Comparison of ENCODE assay signal across 16 mouse cellular contexts in the genomic region with DNA sequence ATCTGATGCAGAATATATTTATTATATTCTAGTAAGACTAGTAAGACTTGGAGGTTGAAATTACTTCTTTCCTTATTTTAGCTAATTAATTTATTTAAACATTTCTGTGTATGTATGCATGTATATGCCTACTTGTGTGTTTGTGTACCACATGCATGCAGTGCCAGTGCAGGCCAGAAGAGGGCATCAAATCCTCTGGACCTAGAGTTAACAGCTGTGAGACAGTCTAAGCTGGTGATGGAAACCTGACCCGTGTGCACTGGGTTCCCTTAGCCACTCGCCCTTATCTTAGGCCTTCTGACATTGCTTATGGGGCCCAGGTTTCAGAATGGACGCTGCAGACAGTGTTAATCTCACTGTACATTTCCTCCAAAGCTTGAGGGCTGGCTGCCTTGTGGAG.
DNase-seq lines count a peak whose midpoint lies in the region; ATAC-seq and TF ChIP-seq lines count a peak whose summit lies in the region.
"Had no signal": no experiment of that assay in that cellular context is flagged by ENCODE, and none has a peak within 500 bp of the region (broad histone marks: within the 10 kb centered on the region; RNA-seq: fewer than 3 reads in every experiment).

No protein-coding gene starts in this region.

- H3K4me2 ChIP-seq in intestine, postnatal 0 days (replicated peaks; ENCODE audit: low read depth): no peak overlapping the region
- H3K4me2 ChIP-seq in intestine, embryonic 16.5 days (ENCODE audit: low read depth, low read length): no peak overlapping the region
- no peak overlapping the region for H3K4me2 ChIP-seq in lung, embryonic 14.5 days
- H3K4me2 ChIP-seq: embryonic facial prominence, embryonic 13.5 days; liver, embryonic 13.5 days; neural tube, embryonic 12.5 days had no signal

- H3K4me1 ChIP-seq in intestine, postnatal 0 days (replicated peaks; ENCODE audit: control insufficient read depth, insufficient read depth, low read length): no peaks in the 10 kb centered on the region
- no peaks in the 10 kb centered on the region for H3K4me1 ChIP-seq in intestine, embryonic 16.5 days (ENCODE audit: control insufficient read depth, insufficient read depth, low read length)
- 0 out of 2 replicates have a peak, but pooled peaks cover 4% of the 10 kb centered on the region for H3K4me1 ChIP-seq in lung, embryonic 14.5 days (ENCODE audit: insufficient read depth)
- H3K4me1 ChIP-seq in ES-E14 (ENCODE audit: control insufficient read depth in 2 of 2, insufficient read depth in 2 of 2, low read length in 2 of 2, poor library complexity in 1 of 2): no peaks in the 10 kb centered on the region
- H3K4me1 ChIP-seq: liver, embryonic 13.5 days had no signal

- in situ Hi-C loops in ES-E14 (cut with MboI; ENCODE audit: low sequenced_read_pairs in 2 of 2, unreplicated experiment in 2 of 2): no loop called here

- H3K4me3 ChIP-seq in intestine, postnatal 0 days (ENCODE audit: low read depth, low read length): no peak overlapping the region
- H3K4me3 ChIP-seq in intestine, embryonic 16.5 days (ENCODE audit: low read length): no peak overlapping the region
- H3K4me3 ChIP-seq in lung, embryonic 14.5 days (ENCODE audit: low read depth, low read length): no peak overlapping the region
- no peak overlapping the region for H3K4me3 ChIP-seq in ES-E14 (ENCODE audit: insufficient read depth in 1 of 2, low read depth in 1 of 2, low read length in 2 of 2, poor library complexity in 1 of 2, severe bottlenecking in 1 of 2)
- H3K4me3 ChIP-seq: embryonic facial prominence, embryonic 13.5 days; liver, embryonic 13.5 days; neural tube, embryonic 12.5 days had no signal

- no peak overlapping the region for H3K9ac ChIP-seq in intestine, postnatal 0 days (ENCODE audit: low read depth, low read length)
- no peak overlapping the region for H3K9ac ChIP-seq in intestine, embryonic 16.5 days (ENCODE audit: low read depth, low read length)
- no peak overlapping the region for H3K9ac ChIP-seq in lung, embryonic 14.5 days
- no peak overlapping the region for H3K9ac ChIP-seq in ES-E14 (ENCODE audit: insufficient read depth, low read depth, low read length, poor library complexity, severe bottlenecking)
- H3K9ac ChIP-seq: embryonic facial prominence, embryonic 13.5 days; liver, embryonic 13.5 days; neural tube, embryonic 12.5 days had no signal

- no peak for ATAC-seq in intestine, postnatal 0 days
- no peak for ATAC-seq in intestine, embryonic 16.5 days
- no peak for ATAC-seq in lung, embryonic 14.5 days (ENCODE audit: insufficient read depth)
- ATAC-seq: activated CD4-positive, CD25-positive, alpha-beta regulatory T cell, adult 4 months had no signal

- no peak for DNase-seq in lung, embryonic 14.5 days
- no peak for DNase-seq in lung, postnatal 4 days
- peak; percentile 38 for DNase-seq in ES-E14 (ENCODE audit: low read depth, low spot score)
- peak; percentile 4 for DNase-seq in c-Kit-positive CD71-positive TER-119-positive erythroid progenitor cells, embryonic 14.5 days (ENCODE audit: low spot score)
- no peak for DNase-seq in layer of hippocampus, postnatal 10 days (ENCODE audit: low spot score in 2 of 2)
- DNase-seq: adrenal gland, postnatal 25 days; cerebellum, adult 8-10 months; gastrocnemius, postnatal 14 days; kidney, postnatal 25 days; liver, embryonic 13.5 days had no signal

- peak; percentile 39 for TF ChIP-seq CTCF in intestine, postnatal 0 days (IDR thresholded peaks at IDR 0.05; ENCODE audit: low read depth)
- TF ChIP-seq CTCF in lung, embryonic 14.5 days (IDR thresholded peaks at IDR 0.05; ENCODE audit: low read depth): peak; percentile 44

- H3K9me3 ChIP-seq in intestine, postnatal 0 days (ENCODE audit: control insufficient read depth): no peaks in the 10 kb centered on the region
- no peaks in the 10 kb centered on the region for H3K9me3 ChIP-seq in intestine, embryonic 16.5 days (ENCODE audit: control insufficient read depth, low read length)
- no peaks in the 10 kb centered on the region; the same call in 1 of the 2 replicates for H3K9me3 ChIP-seq in lung, embryonic 14.5 days (ENCODE audit: low read depth, low read length)
- H3K9me3 ChIP-seq in ES-E14 (ENCODE audit: control insufficient read depth, insufficient read depth, low read depth, low read length): no peaks in the 10 kb centered on the region
- H3K9me3 ChIP-seq: embryonic facial prominence, embryonic 13.5 days; liver, embryonic 13.5 days; neural tube, embryonic 12.5 days had no signal

- H3K36me3 ChIP-seq in intestine, postnatal 0 days (ENCODE audit: control insufficient read depth, insufficient read depth): no peaks in the 10 kb centered on the region
- H3K36me3 ChIP-seq in intestine, embryonic 16.5 days (ENCODE audit: control insufficient read depth, insufficient read depth, low read length): no peaks in the 10 kb centered on the region
- H3K36me3 ChIP-seq in lung, embryonic 14.5 days (ENCODE audit: insufficient read depth): no peaks in the 10 kb centered on the region
- H3K36me3 ChIP-seq in ES-E14 (ENCODE audit: control insufficient read depth, insufficient read depth, low read length, poor library complexity, severe bottlenecking): no peaks in the 10 kb centered on the region
- H3K36me3 ChIP-seq: embryonic facial prominence, embryonic 13.5 days; G1E; liver, embryonic 13.5 days; neural tube, embryonic 12.5 days had no signal

- 92% methylated on average over 3 of the region's 3 CpGs for WGBS in intestine, postnatal 0 days
- 89% methylated on average over 3 of the region's 3 CpGs for WGBS in intestine, embryonic 16.5 days
- 77% methylated on average over 3 of the region's 3 CpGs for WGBS in lung, embryonic 14.5 days

- H3K27me3 ChIP-seq in intestine, postnatal 0 days (replicated peaks; ENCODE audit: control insufficient read depth, insufficient read depth, low read length): no peaks in the 10 kb centered on the region
- no peaks in the 10 kb centered on the region for H3K27me3 ChIP-seq in intestine, embryonic 16.5 days (replicated peaks; ENCODE audit: control insufficient read depth, insufficient read depth, low read length)
- H3K27me3 ChIP-seq in lung, embryonic 14.5 days (ENCODE audit: insufficient read depth, low read length): no peaks in the 10 kb centered on the region
- H3K27me3 ChIP-seq: embryonic facial prominence, embryonic 13.5 days; liver, embryonic 13.5 days; neural tube, embryonic 12.5 days had no signal

- no peak overlapping the region for H3K27ac ChIP-seq in intestine, postnatal 0 days (ENCODE audit: low read depth, low read length)
- no peak overlapping the region for H3K27ac ChIP-seq in intestine, embryonic 16.5 days (ENCODE audit: low read length)
- H3K27ac ChIP-seq in lung, embryonic 14.5 days (ENCODE audit: low read depth): no peak overlapping the region
- no peak overlapping the region for H3K27ac ChIP-seq in ES-E14 (ENCODE audit: insufficient read depth, low read depth, low read length, poor library complexity, severe bottlenecking)
- H3K27ac ChIP-seq: embryonic facial prominence, embryonic 13.5 days; liver, embryonic 13.5 days; neural tube, embryonic 12.5 days had no signal

TF ChIP-seq in ES-E14, 5 proteins besides CTCF, POLR2A, EP300 and RAD21:
- no peak for TF ChIP-seq ZC3H11A (IDR thresholded peaks at IDR 0.05; ENCODE audit: borderline replicate concordance, low read depth, low read length)
TF ChIP-seq in ES-E14: peak in this region for 0.

Comparison
In these comparisons a context has a peak if more than half of its experiments do, and no peak if none do; other contexts are left out.
1. DNase-seq: peak in ES-E14 (single experiment) and c-Kit-positive CD71-positive TER-119-positive erythroid progenitor cells, embryonic 14.5 days (single experiment); none in lung, embryonic 14.5 days (single experiment), lung, postnatal 4 days (0 of 2) and layer of hippocampus, postnatal 10 days (0 of 2).